Mouse (Mus musculus) MEL (cell line): Measurements from ENCODE around the gene Best1.

Experiments
- CTCF ChIP-seq, 3 experiments: IDR thresholded peaks in 2 of 3; conservative IDR thresholded peaks in 1 of 3; 2 replicates each; pipeline ENCODE4 v1.5.1; 2011 to 2012; ENCODE audit warnings: low read length in 3 of 3, low read depth in 2 of 3, mild to moderate bottlenecking in 2 of 3, improper control_type of control experiment in 1 of 3, inconsistent platforms in 1 of 3, mixed read lengths in 1 of 3, moderate library complexity in 1 of 3; ENCODE audit not compliant: control insufficient read depth in 1 of 3, insufficient read depth in 1 of 3, poor library complexity in 1 of 3, severe bottlenecking in 1 of 3
- E2F4 ChIP-seq: IDR thresholded peaks from 2 replicates; pipeline ENCODE4 v1.6.1; 2011; ENCODE audit warnings: low read depth, low read length, improper control_type of control experiment, borderline replicate concordance
- ETS1 ChIP-seq: IDR thresholded peaks from 2 replicates; pipeline ENCODE4 v1.6.1; 2012; ENCODE audit warnings: low read depth, mild to moderate bottlenecking, inconsistent platforms, low read length, improper control_type of control experiment, moderate library complexity
- GABPA ChIP-seq: IDR thresholded peaks from 2 replicates; pipeline ENCODE4 v1.6.1; 2012; ENCODE audit warnings: low read depth, mild to moderate bottlenecking, inconsistent platforms, low read length, improper control_type of control experiment, moderate library complexity
- KAT2A ChIP-seq: conservative IDR thresholded peaks from 2 replicates; pipeline ENCODE4 v1.6.1; 2012; ENCODE audit warnings: low read depth, low read length, improper control_type of control experiment, inconsistent platforms
- NRF1 ChIP-seq: IDR thresholded peaks from 2 replicates; pipeline ENCODE4 v1.6.1; 2014; ENCODE audit warnings: low read depth, mild to moderate bottlenecking, inconsistent platforms, low read length, improper control_type of control experiment, moderate library complexity; ENCODE audit not compliant: poor library complexity, insufficient read depth, severe bottlenecking
- POLR2A ChIP-seq, 2 experiments: IDR thresholded peaks; 2 replicates each; pipeline ENCODE4 v1.6.1; 2011 to 2012; ENCODE audit warnings: low read length in 2 of 2, mild to moderate bottlenecking in 2 of 2, control low read depth in 1 of 2, improper control_type of control experiment in 1 of 2, low read depth in 1 of 2, moderate library complexity in 1 of 2; ENCODE audit not compliant: control insufficient read depth in 1 of 2, insufficient read depth in 1 of 2, poor library complexity in 1 of 2
- ZMIZ1 ChIP-seq: IDR thresholded peaks from 2 replicates; pipeline ENCODE4 v1.6.1; 2012; ENCODE audit warnings: low read depth, mild to moderate bottlenecking, inconsistent platforms, low read length, improper control_type of control experiment, moderate library complexity

- TF ChIP-seq ZMIZ1 (no peak), POLR2A (IDR thresholded peaks at IDR 0.05; ENCODE audit: control insufficient read depth in 1 of 2, insufficient read depth in 1 of 2, low read depth in 1 of 2, low read length in 2 of 2, poor library complexity in 1 of 2) (no peak), KAT2A (no peak), CTCF (IDR thresholded peaks at IDR 0.05 in 2 of 3, conservative IDR thresholded peaks at IDR 0.05 in 1 of 3; ENCODE audit: control insufficient read depth in 1 of 3, insufficient read depth in 1 of 3, low read depth in 2 of 3, low read length in 3 of 3, poor library complexity in 1 of 3, severe bottlenecking in 1 of 3) (no peak), GABPA (no peak), NRF1 (no peak), E2F4 (no peak), ETS1 (no peak)
Measured at GRCm38 (mm10) chr19:9952390-9952789, 49.0 kb downstream of the Best1 start.
